Mouse (Mus musculus) stomach, embryonic 16.5 days (tissue): ENCODE results near the gene Psmb10. TPM values are rescaled to one million over a fixed set of nuclear protein-coding genes. Genes with fewer than 3 reads are reported as not detected.

Source experiments
- ATAC-seq: fragments of 200-750 bp; cut with Nextera tagmentation; 2 replicates; pipeline ENCODE4 v1.8.0; 2017; ENCODE audit warnings: moderate number of reproducible peaks, moderate TSS enrichment; ENCODE audit not compliant: insufficient read depth, low FRiP score
- H3K27ac ChIP-seq: fragments of 300-500 bp; sonication (generic); 2 replicates; pipeline ENCODE4 v1.5.1; 2014; ENCODE audit warnings: low read length
- H3K27me3 ChIP-seq: fragments of 300-500 bp; sonication (generic); 2 replicates; pipeline ENCODE4 v1.6.1; 2014; ENCODE audit warnings: low read length, control low read depth, mixed read lengths; ENCODE audit not compliant: control insufficient read depth, insufficient read depth
- H3K36me3 ChIP-seq: fragments of 300-500 bp; sonication (generic); 2 replicates; pipeline ENCODE4 v1.6.1; 2014; ENCODE audit warnings: low read length; ENCODE audit not compliant: control insufficient read depth, insufficient read depth
- H3K4me1 ChIP-seq: fragments of 300-500 bp; sonication (generic); 2 replicates; pipeline ENCODE4 v1.6.1; 2014; ENCODE audit warnings: low read length, control low read depth, mixed read lengths; ENCODE audit not compliant: control insufficient read depth, insufficient read depth
- H3K4me2 ChIP-seq: fragments of 300-500 bp; sonication (generic); 2 replicates; pipeline ENCODE4 v1.6.1; 2014; ENCODE audit warnings: low read depth, low read length, mixed read lengths
- H3K4me3 ChIP-seq: fragments of 300-500 bp; sonication (generic); replicated peaks from 2 replicates; pipeline ENCODE4 v1.5.1; 2014; ENCODE audit warnings: mild to moderate bottlenecking, low read length
- H3K9ac ChIP-seq: fragments of 300-500 bp; sonication (generic); 2 replicates; pipeline ENCODE4 v1.6.1; 2014; ENCODE audit warnings: low read length
- H3K9me3 ChIP-seq: fragments of 300-500 bp; sonication (generic); replicated peaks from 2 replicates; pipeline ENCODE4 v1.6.1; 2016; ENCODE audit warnings: low read length, control low read depth; ENCODE audit not compliant: control insufficient read depth
- WGBS: fragments of 180-500 bp; shearing (Covaris S2); extraction: QIAGEN DNeasy Blood & Tissue Kit; methylation state at CpG from one replicate; pipeline ENCODE4 v1.1.7; 2014; 5-methylcytosine and 5-hydroxymethylcytosine counted together
- polyA plus RNA-seq: library from polyadenylated mRNA; unstranded; fragments of >200 nt; fragmentation: Nextera tagmentation; extraction: Ambion mirVana; gene quantifications from 2 replicates; pipeline ENCODE4 v1.2.1, GENCODE M21; 2015

The Psmb10 gene
- polyA plus RNA-seq, 1 experiment from 2014 or later: 59.5 TPM

GRCm38 (mm10) chr8:105965266-105965904, 27.1 kb upstream of the Psmb10 start:
- WGBS: under 1% methylated on average over 40 of the region's 40 CpGs
- peaks cover 25% of the 10 kb centered on the region for H3K4me1 ChIP-seq
- no peaks in the 10 kb centered on the region for H3K27me3 ChIP-seq
- H3K4me2 ChIP-seq: peak overlapping the region; percentile 70
- H3K27ac ChIP-seq: peak overlapping the region; percentile 96
- no peaks in the 10 kb centered on the region for H3K9me3 ChIP-seq
- peak; percentile 74 for ATAC-seq
- peak overlapping the region; percentile 91 for H3K9ac ChIP-seq
- H3K36me3 ChIP-seq: no peaks in the 10 kb centered on the region
- H3K4me3 ChIP-seq: peak overlapping the region; percentile 85

GRCm38 (mm10) chr8:105964506-105965265, 26.4 kb upstream of the Psmb10 start:
- peaks cover 30% of the 10 kb centered on the region for H3K4me1 ChIP-seq
- no peaks in the 10 kb centered on the region for H3K27me3 ChIP-seq
- H3K4me2 ChIP-seq: peak overlapping the region; percentile 70
- H3K4me3 ChIP-seq: peak overlapping the region; percentile 85
- H3K27ac ChIP-seq: peak overlapping the region; percentile 96
- peak overlapping the region; percentile 91 for H3K9ac ChIP-seq
- ATAC-seq: no peak
- H3K9me3 ChIP-seq: no peaks in the 10 kb centered on the region
- no peaks in the 10 kb centered on the region for H3K36me3 ChIP-seq
- WGBS: 52% methylated on average over 12 of the region's 12 CpGs

- no peak overlapping the region for H3K9ac ChIP-seq
- no peaks in the 10 kb centered on the region for H3K27me3 ChIP-seq
- H3K4me3 ChIP-seq: no peak overlapping the region
- ATAC-seq: no peak
- H3K27ac ChIP-seq: no peak overlapping the region
- no peak overlapping the region for H3K4me2 ChIP-seq
- H3K4me1 ChIP-seq: peaks cover 28% of the 10 kb centered on the region
- H3K36me3 ChIP-seq: no peaks in the 10 kb centered on the region; the same call in 1 of the 2 replicates
- H3K9me3 ChIP-seq: no peaks in the 10 kb centered on the region
- 88% methylated on average over 10 of the region's 10 CpGs for WGBS
Observed at GRCm38 (mm10) chr8:105961536-105961935, 23.3 kb upstream of the Psmb10 start.

GRCm38 (mm10) chr8:105961101-105961500, 22.9 kb upstream of the Psmb10 start:
- no peak overlapping the region for H3K27ac ChIP-seq
- no peak overlapping the region for H3K9ac ChIP-seq
- 73% methylated on average over 14 of the region's 14 CpGs for WGBS
- no peaks in the 10 kb centered on the region; the same call in 1 of the 2 replicates for H3K36me3 ChIP-seq
- H3K27me3 ChIP-seq: no peaks in the 10 kb centered on the region
- H3K4me3 ChIP-seq: no peak overlapping the region
- no peaks in the 10 kb centered on the region for H3K9me3 ChIP-seq
- ATAC-seq: no peak
- H3K4me1 ChIP-seq: peaks cover 24% of the 10 kb centered on the region
- no peak overlapping the region for H3K4me2 ChIP-seq

- Histone ChIP-seq H3K27ac (peak overlapping the region; percentile 11; the same call in 1 of the 2 replicates), H3K4me2 (no peak overlapping the region), H3K36me3 (peaks cover 4% of the 10 kb centered on the region; the same call in 1 of the 2 replicates), H3K4me3 (no peak overlapping the region), H3K9ac (no peak overlapping the region), H3K4me1 (peaks cover 17% of the 10 kb centered on the region), H3K9me3 (no peaks in the 10 kb centered on the region), H3K27me3 (no peaks in the 10 kb centered on the region)
- WGBS: 55% methylated on average over 7 of the region's 7 CpGs
- peak; percentile 85; the same call in 1 of the 2 replicates for ATAC-seq
Observed at GRCm38 (mm10) chr8:105959350-105959749, 21.1 kb upstream of the Psmb10 start.

GRCm38 (mm10) chr8:105957813-105958212, 19.6 kb upstream of the Psmb10 start:
- Histone ChIP-seq H3K9ac (no peak overlapping the region), H3K4me1 (peaks cover 11% of the 10 kb centered on the region; the same call in 1 of the 2 replicates), H3K4me2 (no peak overlapping the region), H3K9me3 (no peaks in the 10 kb centered on the region), H3K27me3 (no peaks in the 10 kb centered on the region), H3K4me3 (no peak overlapping the region), H3K27ac (no peak overlapping the region), H3K36me3 (peaks cover 4% of the 10 kb centered on the region; the same call in 1 of the 2 replicates)
- 54% methylated on average over 3 of the region's 4 CpGs for WGBS
- no peak for ATAC-seq

GRCm38 (mm10) chr8:105956556-105956955, 18.3 kb upstream of the Psmb10 start:
- no peak for ATAC-seq
- no peak overlapping the region for H3K4me3 ChIP-seq
- no peaks in the 10 kb centered on the region for H3K27me3 ChIP-seq
- no peak overlapping the region for H3K4me2 ChIP-seq
- WGBS: 89% methylated on average over 4 of the region's 4 CpGs
- H3K27ac ChIP-seq: no peak overlapping the region
- peaks cover 11% of the 10 kb centered on the region; the same call in 1 of the 2 replicates for H3K4me1 ChIP-seq
- H3K36me3 ChIP-seq: peaks cover 4% of the 10 kb centered on the region; the same call in 1 of the 2 replicates
- H3K9ac ChIP-seq: no peak overlapping the region
- no peaks in the 10 kb centered on the region for H3K9me3 ChIP-seq

- peaks cover 13% of the 10 kb centered on the region; the same call in 1 of the 2 replicates for H3K4me1 ChIP-seq
- H3K27me3 ChIP-seq: no peaks in the 10 kb centered on the region
- no peak overlapping the region; the same call in 1 of the 2 replicates for H3K27ac ChIP-seq
- H3K9ac ChIP-seq: no peak overlapping the region
- no peak overlapping the region for H3K4me2 ChIP-seq
- H3K36me3 ChIP-seq: peaks cover 21% of the 10 kb centered on the region; the same call in 1 of the 2 replicates
- H3K4me3 ChIP-seq: no peak overlapping the region
- peak; percentile 60; the same call in 1 of the 2 replicates for ATAC-seq
- WGBS: 36% methylated on average over 7 of the region's 7 CpGs
- no peaks in the 10 kb centered on the region for H3K9me3 ChIP-seq
Observed at GRCm38 (mm10) chr8:105951057-105951659, 12.9 kb upstream of the Psmb10 start.
